Mouse (Mus musculus) thymus, postnatal 14 days (tissue): ENCODE results near the gene Pomgnt1.
A peak's percentile ranks its signal among the peaks of the same experiment; 100 is the strongest.

Source experiments
- DNase-seq: peaks from one replicate; pipeline ENCODE4 v3.0.0; 2021

The Pomgnt1 gene

DNA sequence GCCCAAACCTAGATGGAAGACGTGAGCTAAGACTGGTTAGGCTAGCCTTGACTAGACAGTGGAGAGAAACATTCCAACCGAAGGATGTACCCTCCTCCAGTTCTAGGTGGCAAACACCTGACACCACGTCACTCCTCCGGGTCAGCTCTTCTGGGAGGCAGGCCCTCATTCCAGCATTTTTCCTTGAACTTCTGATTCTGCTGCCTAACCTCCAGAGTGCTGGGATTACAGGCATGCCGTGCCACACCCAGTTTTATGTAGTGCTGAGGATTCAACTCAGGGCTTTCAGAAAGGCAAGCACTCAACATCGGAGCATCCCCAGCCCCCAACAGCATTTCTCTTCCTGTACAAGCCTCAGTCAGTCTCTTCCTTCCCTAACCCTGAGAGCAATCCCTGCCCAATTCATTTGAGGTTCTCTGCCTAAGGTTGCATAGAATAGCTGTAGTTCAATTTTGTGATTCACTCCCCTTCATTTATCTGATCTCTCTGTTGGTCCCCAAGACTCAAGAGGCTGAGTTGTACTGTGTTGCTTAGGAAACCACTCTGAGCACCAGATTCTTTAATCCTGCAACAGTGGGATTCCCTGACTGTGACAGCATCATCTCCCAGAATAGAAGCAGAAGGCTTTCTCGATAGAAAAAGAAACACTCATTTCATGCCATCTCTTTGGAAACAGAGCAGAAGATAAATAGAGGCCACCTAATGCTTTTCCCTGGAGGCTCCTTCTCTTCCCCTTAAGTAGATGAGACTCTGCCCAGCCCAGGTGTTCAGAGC is 17.3 kb downstream of the Pomgnt1 start:
- no peak for DNase-seq

- no peak for DNase-seq
Observed at GRCm38 (mm10) chr4:116141736-116142135, 18.1 kb downstream of the Pomgnt1 start.

DNA sequence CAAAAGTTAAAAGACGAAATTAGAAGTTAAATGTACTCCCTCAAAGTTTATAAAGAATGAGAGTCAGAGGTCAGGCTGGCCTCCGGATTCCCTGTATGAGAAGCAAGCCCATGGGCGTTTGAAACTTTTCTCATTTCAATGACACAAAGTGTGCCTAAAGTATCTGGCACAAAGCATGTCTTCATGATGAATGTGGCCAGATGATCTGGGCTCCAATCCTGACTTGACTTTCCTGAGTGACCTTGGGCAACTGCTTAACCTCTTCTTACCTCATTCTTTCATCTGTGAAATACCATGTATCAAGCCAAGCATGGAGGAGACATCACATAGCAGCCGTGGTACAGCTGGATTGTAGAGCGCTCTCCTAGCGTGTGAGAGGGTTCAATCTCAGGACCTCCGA is 18.6 kb downstream of the Pomgnt1 start:
- DNase-seq, result no peak

- no peak for DNase-seq
Observed at GRCm38 (mm10) chr4:116143317-116143811, 19.7 kb downstream of the Pomgnt1 start.

DNA sequence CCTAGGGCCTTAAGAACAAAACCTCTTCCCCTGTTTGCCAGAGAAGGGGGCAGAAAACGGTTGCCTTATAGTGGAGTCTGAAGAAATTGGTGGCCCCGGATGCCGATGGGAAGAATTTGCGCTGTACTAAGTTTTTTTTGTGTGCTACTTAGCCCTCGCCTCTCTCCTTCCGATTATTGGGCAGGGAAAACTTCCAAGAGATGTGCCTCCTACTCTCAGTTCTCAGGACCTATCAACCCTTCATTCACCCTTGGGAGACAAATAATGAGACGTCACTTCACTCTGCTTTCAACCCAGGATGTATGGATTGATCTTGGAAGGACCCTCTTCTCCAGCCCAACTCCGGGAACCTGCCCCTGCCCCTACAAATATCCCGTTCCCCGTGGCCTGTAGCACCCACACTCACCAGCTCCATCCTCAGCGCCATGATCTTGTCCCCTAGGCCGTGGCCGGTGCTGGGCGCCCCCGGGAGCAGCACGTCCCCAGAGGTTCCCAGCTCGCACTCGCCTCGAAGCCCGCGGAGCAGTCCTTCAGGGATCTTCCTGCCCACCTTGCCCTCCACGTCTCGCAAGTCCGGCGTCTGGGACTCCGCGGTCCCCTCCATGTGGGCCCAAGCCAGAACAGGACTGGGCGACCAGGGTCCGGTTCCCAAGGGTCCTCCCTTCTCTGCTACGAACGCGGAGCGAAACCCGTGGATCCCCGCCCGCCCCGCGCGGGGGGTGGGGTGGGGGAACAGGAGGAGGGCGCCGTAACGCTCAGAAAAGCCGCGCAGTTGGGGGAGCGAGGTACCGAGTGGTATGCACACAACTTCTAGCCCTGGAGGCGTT is 20.5 kb downstream of the Pomgnt1 start:
- peak; percentile 77 for DNase-seq

GRCm38 (mm10) chr4:116149812-116150155 is 26.1 kb downstream of the Pomgnt1 start:
- DNase-seq, result no peak

DNA sequence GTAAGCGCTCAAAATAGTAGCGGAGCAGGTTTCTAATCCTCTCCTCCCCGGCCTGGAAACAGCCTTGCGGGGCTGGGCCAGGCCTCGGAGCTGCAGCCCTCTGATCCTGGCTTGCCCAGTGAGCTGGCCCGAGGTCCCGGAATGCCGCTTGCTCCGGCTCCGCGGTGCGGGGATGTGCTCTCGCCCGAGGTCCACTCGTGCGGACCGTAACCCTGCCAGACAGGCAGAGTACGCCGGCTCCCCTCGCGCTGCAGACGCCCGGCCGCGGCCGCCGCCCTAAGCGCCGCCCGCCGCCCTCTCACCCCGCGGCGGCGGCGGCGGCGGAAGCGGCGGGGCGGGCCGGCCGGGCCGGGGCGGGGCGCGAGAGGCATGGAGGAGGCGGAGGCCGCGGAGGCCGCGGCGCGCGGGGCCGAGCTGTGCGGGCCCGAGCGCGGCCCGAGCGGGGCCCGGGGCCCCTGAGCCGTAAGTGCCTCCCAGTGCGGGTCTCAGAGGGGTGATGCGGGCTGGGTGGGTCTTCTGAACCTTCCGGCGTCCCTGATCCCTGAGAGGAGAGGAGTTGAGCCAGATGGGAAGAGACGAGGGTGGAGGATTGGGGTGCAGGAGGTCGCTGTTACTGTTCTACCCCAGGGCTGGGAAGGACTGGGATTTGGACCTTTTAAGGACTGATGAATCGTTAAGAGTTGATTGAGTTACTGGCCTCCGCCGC is 26.7 kb downstream of the Pomgnt1 start:
- DNase-seq, result peak; percentile 80

- no peak for DNase-seq
Observed at GRCm38 (mm10) chr4:116150862-116151221, 27.2 kb downstream of the Pomgnt1 start.

DNA sequence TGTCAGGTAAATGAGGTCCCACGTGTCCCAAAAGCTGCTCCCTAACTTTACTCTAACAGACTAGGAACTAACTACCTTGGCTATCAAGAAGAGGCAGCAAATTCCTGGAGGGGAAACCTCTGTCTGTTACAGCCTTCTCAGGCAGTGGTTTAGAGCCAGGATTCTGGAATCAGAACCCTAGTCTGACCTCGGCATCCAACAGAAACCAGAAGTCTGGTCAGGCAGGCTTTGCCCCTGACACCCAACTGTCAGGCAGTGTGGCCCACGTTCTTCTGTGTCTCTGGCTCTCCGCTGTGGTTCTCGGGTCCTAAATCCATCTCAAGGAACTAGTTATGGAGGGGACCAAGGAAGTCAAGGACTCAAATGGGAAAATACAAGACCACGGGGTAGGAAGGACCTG is 27.6 kb downstream of the Pomgnt1 start, which contains the start of gene Lurap1:
Lurap1 (minus strand) TSS at position 101 of the 400 bp plus-strand sequence.
- no peak for DNase-seq

DNA sequence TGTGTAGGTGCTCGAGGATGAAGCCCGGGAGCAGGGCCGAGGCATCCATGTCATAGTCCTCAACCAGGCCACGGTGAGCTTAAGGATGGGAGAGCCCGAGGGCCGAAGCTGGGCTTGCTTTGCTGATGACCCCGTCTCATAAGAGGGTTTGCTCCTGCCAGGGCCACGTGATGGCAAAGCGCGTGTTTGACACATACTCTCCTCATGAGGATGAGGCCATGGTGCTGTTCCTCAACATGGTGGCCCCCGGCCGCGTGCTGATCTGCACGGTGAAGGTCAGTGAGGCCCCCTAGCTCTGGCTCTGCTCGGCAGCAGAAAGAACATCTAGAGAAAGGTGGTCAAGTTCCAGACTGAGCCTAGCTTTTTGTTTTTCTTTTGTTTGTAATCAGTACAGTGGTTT is 29.1 kb downstream of the Pomgnt1 start:
- DNase-seq, result no peak

GRCm38 (mm10) chr4:116157882-116158281 is 34.2 kb downstream of the Pomgnt1 start:
- no peak for DNase-seq

GRCm38 (mm10) chr4:116159912-116160311 is 36.3 kb downstream of the Pomgnt1 start:
- peak; percentile 67 for DNase-seq

DNA sequence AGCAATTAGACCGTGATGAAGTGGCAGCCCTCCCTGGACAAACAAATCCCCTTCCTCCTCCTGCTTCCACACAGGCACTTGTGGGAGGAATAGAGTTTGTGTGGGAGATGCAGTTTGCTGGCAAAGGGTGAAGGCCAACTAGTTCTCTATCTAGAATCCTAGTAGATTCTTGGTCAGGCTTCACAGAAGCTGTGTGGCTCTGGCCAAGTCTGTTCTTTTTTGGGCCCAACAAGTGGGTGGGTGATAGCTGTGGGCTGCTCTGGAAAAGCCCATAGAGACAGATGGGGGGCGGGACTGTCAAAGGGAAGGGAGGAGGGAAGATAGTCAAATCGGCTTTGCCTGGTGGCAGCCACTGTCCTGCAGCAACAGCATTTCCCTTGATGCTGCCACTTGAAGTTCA is 37.1 kb downstream of the Pomgnt1 start:
- DNase-seq, result no peak

DNA sequence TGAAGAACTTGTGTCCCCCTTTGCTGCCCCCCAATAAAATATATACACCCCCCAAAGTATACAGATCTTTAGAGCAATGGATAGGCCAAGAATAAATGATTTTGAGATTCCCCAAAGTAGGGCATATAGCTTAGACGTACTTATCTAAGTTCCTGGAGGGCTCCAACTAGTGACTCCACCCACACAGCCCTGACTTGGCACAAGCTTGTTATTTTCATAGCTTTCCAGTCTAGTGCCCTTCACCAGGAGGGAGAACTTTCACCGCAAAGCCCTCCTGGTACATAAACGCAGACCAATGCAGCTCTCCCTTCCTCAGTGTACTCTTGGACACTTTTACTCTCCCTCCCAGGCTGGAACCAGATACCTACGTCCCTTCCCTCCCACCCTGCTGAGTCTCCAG is 38.5 kb downstream of the Pomgnt1 start:
- DNase-seq, result no peak

- DNase-seq, result no peak
Observed at GRCm38 (mm10) chr4:116164759-116165554, 41.3 kb downstream of the Pomgnt1 start.

GRCm38 (mm10) chr4:116165708-116166407 is 42.2 kb downstream of the Pomgnt1 start:
- no peak for DNase-seq

- DNase-seq, result no peak
Observed at GRCm38 (mm10) chr4:116167404-116167803, 43.8 kb downstream of the Pomgnt1 start, which contains the start of gene Tspan1. Tspan1 (minus strand) TSS chr4:116167601.

GRCm38 (mm10) chr4:116168617-116169352 is 45.1 kb downstream of the Pomgnt1 start:
- DNase-seq, result peak; percentile 79

DNA sequence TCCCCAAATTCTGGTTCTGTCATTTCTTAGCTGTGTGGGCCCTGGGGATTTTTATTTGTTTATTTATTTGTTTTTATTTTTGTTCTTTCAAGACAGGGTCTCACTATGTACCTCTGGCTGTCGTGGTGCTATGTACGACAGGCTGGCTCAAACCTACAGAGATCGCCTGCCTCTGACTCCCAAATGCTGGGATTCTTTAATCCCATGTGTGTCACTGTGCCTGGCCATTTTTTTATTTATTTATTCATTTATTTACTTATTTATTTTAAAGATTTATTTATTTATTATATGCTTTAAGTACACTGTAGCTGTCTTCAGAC is 45.7 kb downstream of the Pomgnt1 start:
- no peak for DNase-seq

DNA sequence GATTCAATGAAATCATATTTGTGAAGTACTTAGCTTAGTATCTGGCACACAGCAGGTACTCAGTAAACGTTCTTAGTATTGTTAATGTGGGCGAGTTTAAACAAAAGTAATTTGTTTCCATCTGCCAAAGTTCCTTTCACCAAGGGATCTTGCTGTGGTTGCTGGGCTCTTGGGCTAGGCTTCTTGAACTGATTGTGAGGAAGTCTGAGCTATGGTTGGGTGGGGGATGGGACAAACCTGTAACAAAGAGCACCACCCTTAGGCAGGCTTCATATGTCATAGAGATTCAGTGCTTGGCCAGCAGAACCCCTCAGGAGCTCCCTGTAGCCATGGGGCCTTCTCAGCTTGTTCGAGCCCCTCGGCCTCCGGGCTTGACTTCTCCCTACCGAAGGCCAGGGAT is 49.4 kb downstream of the Pomgnt1 start, which contains the start of the genes 1700042G07Rik and Gm49337:
1700042G07Rik (plus strand) TSS at position 301 of the 400 bp plus-strand sequence.
Gm49337 (plus strand) TSS at position 313 of the 400 bp plus-strand sequence.
- no peak for DNase-seq

GRCm38 (mm10) chr4:116173752-116174151 is 50.1 kb downstream of the Pomgnt1 start:
- no peak for DNase-seq
